Mouse (Mus musculus) forebrain, embryonic 10.5 days (tissue): Measurements from ENCODE around the gene Ccdc158. TPM values are rescaled to one million over a fixed set of nuclear protein-coding genes. Genes with fewer than 3 reads are reported as not detected.
A peak's percentile ranks its signal among the peaks of the same experiment; 100 is the strongest.

Source experiments
- DNase-seq: peaks from one replicate; pipeline ENCODE4 v3.0.0-alpha.2; 2017; ENCODE audit warnings: low spot score; ENCODE audit errors: extremely low spot score
- H3K27ac ChIP-seq: fragments of 300-500 bp; sonication (generic); 2 replicates; pipeline ENCODE4 v1.5.1; 2016; ENCODE audit warnings: mild to moderate bottlenecking
- H3K27me3 ChIP-seq: fragments of 300-500 bp; sonication (generic); 2 replicates; pipeline ENCODE4 v1.6.1; 2016; ENCODE audit warnings: mild to moderate bottlenecking; ENCODE audit not compliant: poor library complexity, severe bottlenecking
- H3K36me3 ChIP-seq: fragments of 300-500 bp; sonication (generic); replicated peaks from 2 replicates; pipeline ENCODE4 v1.6.1; 2016; ENCODE audit warnings: mild to moderate bottlenecking, moderate library complexity
- H3K4me1 ChIP-seq: fragments of 300-500 bp; sonication (generic); 2 replicates; pipeline ENCODE4 v1.6.1; 2016
- H3K4me3 ChIP-seq: fragments of 300-500 bp; sonication (generic); 2 replicates; pipeline ENCODE4 v1.5.1; 2016; ENCODE audit warnings: mild to moderate bottlenecking, moderate library complexity
- H3K9me3 ChIP-seq: fragments of 300-500 bp; sonication (generic); 2 replicates; pipeline ENCODE4 v1.6.1; 2016; ENCODE audit warnings: mild to moderate bottlenecking, moderate library complexity
- WGBS: fragments of 180-500 bp; shearing (Covaris S2); methylation state at CpG from one replicate; pipeline ENCODE4 v1.1.7; 2016; 5-methylcytosine and 5-hydroxymethylcytosine counted together
- polyA plus RNA-seq: library from polyadenylated mRNA; unstranded; fragments of >200 nt; fragmentation: Nextera tagmentation; extraction: Ambion mirVana; gene quantifications from 2 replicates; pipeline ENCODE4 v1.2.1, GENCODE M21; 2016

Gene Ccdc158
- polyA plus RNA-seq = 0.86 and 1.4 TPM in 2 replicates

DNA sequence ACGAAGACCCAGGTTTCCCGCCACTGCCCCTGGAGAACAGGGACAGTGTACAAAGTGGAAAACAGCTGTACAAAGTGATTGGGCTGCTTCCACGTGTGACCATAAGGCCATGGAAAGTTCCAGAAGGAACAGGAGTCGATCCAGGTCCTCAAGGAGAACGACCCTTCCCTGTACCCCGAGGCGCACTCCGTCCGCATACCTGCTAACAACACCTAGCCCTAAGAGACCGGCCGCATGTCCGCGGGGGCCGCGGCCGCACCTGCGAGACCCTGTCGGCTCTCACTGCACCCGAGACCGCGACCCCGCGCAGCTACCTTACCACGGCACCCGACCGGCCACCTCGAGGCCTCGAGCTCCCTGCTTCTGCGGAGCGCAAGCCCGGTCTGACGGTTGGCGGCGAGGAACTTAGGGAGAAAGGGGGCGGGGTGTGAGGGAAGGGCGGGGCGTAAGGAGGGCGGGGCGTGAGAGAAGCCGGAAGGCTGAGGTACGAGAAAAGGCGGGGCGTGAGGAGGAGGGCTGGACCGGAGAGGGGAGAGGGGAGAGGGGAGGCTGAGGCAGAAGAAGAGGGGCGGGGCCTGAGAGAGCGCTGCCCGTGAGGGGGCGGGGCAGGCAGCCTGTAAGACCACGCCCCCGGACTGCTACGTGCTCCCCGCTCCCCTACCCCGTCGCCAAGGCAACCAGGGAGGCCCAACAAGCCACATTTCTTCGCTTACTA, at the start of gene Ccdc158:
TSS of gene Ccdc158 (minus strand) at position 413 of the 715 bp plus-strand sequence.
- H3K4me1 ChIP-seq = peaks cover 30% of the 10 kb centered on the region
- H3K9me3 ChIP-seq = no peaks in the 10 kb centered on the region
- H3K27me3 ChIP-seq = peaks cover 17% of the 10 kb centered on the region
- 15% methylated on average over 51 of the region's 55 CpGs for WGBS
- no peaks in the 10 kb centered on the region for H3K36me3 ChIP-seq
- DNase-seq = peak; percentile 92
- H3K27ac ChIP-seq = peak within 1 kb of the TSS; percentile 78
- H3K4me3 ChIP-seq = peak within 1 kb of the TSS; percentile 57

DNA sequence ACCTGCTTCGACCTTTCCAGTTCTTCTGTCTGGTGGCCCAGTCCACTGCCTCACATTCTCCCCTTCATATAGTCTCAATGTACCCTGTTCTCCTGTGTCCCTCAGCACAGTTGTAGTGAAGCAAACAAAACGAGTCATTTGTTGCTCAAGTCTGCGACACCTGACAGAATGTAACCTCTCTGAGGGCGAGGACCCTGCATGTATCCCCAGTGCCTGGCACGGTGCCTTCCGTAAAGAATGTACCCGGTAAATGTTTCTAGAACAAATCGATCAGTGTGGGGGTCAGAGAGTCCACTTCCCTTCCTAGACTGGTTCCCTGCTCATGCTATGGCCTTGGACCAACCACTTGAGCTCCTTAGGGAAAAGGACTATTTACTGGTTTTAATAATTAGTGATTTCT, 46.5 kb upstream of the Ccdc158 start:
- WGBS = 95% methylated on average over 8 of the region's 8 CpGs
- 0 out of 2 replicates have a peak, but pooled peaks cover under 1% of the 10 kb centered on the region for H3K4me1 ChIP-seq

GRCm38 (mm10) chr5:92718856-92719255, 43.8 kb upstream of the Ccdc158 start:
- no peak for DNase-seq
- Histone ChIP-seq H3K4me1 (peaks cover 17% of the 10 kb centered on the region), H3K4me3 (no peak overlapping the region), H3K36me3 (0 out of 2 replicates have a peak, but pooled peaks cover 5% of the 10 kb centered on the region), H3K9me3 (no peaks in the 10 kb centered on the region), H3K27ac (no peak overlapping the region), H3K27me3 (no peaks in the 10 kb centered on the region)
- WGBS = 81% methylated on average over 3 of the region's 3 CpGs

More for the DNA sequence above, 46.5 kb upstream of the Ccdc158 start:
- Histone ChIP-seq H3K4me3 (no peak overlapping the region), H3K27me3 (no peaks in the 10 kb centered on the region), H3K9me3 (no peaks in the 10 kb centered on the region), H3K27ac (no peak overlapping the region), H3K36me3 (0 out of 2 replicates have a peak, but pooled peaks cover 5% of the 10 kb centered on the region)
- no peak for DNase-seq

DNA sequence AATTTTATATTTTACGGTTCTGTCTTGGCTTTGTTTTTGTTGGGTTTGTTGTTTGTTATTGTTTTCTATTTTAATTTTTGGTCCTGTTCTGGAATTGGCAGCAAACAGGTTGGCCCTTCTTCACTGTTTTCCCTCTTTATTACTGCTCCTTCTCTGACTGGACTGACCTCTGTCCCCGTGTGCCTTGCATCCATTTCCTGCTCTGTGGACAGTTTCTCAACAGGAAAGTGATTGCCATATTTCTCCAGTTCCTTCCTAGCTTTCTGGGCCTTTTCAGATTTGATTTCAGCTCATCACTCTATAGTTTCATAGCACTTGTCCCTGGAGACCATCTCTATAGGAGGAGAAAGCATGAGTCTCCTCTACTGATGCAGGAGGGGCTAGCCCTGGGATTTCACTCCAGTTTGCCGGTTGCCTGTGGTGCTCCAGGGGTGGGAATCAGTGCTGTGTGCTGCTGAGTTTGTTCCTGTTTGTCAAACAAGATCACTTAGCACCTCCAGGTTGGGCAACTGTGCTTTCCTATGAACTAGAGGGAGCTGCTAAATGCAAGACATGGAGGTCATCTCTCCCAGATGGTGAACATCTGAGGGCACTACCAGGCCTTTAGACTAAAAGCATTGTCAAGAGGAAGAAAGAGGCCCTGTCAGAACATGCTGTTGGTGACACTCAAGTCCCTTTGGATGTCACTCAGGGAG, 42.7 kb upstream of the Ccdc158 start:
- 84% methylated on average over 3 of the region's 3 CpGs for WGBS
- peaks cover 22% of the 10 kb centered on the region for H3K4me1 ChIP-seq
- 0 out of 2 replicates have a peak, but pooled peaks cover 5% of the 10 kb centered on the region for H3K36me3 ChIP-seq
- H3K4me3 ChIP-seq = no peak overlapping the region
- no peak for DNase-seq
- H3K27ac ChIP-seq = no peak overlapping the region
- H3K27me3 ChIP-seq = no peaks in the 10 kb centered on the region
- no peaks in the 10 kb centered on the region for H3K9me3 ChIP-seq

GRCm38 (mm10) chr5:92715890-92716289, 40.8 kb upstream of the Ccdc158 start:
- no peaks in the 10 kb centered on the region for H3K9me3 ChIP-seq
- no peak overlapping the region for H3K4me3 ChIP-seq
- peaks cover 34% of the 10 kb centered on the region for H3K4me1 ChIP-seq
- no peak for DNase-seq
- WGBS = 74% methylated on average over 2 of the region's 2 CpGs
- H3K27ac ChIP-seq = peak overlapping the region; percentile 76; the same call in 1 of the 2 replicates
- H3K36me3 ChIP-seq = 0 out of 2 replicates have a peak, but pooled peaks cover 5% of the 10 kb centered on the region
- no peaks in the 10 kb centered on the region for H3K27me3 ChIP-seq

GRCm38 (mm10) chr5:92715319-92715718, 40.2 kb upstream of the Ccdc158 start:
- Histone ChIP-seq H3K27me3 (no peaks in the 10 kb centered on the region), H3K4me3 (no peak overlapping the region), H3K9me3 (no peaks in the 10 kb centered on the region), H3K36me3 (0 out of 2 replicates have a peak, but pooled peaks cover 5% of the 10 kb centered on the region), H3K4me1 (peaks cover 39% of the 10 kb centered on the region), H3K27ac (peak overlapping the region; percentile 76)
- DNase-seq = no peak
- WGBS = 56% methylated on average over 11 of the region's 11 CpGs

DNA sequence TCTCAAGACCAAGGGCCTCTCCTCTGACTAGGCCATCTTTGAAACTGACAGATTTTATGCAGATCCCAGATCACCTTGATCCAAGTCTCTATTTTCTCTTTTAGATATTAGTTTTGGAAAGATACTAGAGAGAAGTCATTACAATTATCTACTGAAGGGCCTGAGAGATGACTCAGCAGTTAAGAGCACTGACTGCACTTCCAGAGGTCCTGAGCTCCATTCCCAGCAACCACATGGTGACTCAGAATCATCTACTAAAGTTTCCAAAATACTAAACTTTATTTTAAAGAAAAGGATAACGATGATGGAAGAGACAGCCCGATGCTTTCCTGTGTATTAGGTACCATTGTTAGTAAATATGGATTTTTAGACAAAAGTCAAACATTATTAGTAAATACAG, 39.8 kb upstream of the Ccdc158 start:
- 94% methylated on average over 2 of the region's 2 CpGs for WGBS
- DNase-seq = no peak
- Histone ChIP-seq H3K9me3 (no peaks in the 10 kb centered on the region), H3K36me3 (0 out of 2 replicates have a peak, but pooled peaks cover 5% of the 10 kb centered on the region), H3K4me3 (no peak overlapping the region), H3K4me1 (peaks cover 44% of the 10 kb centered on the region), H3K27ac (peak overlapping the region; percentile 76), H3K27me3 (no peaks in the 10 kb centered on the region)

GRCm38 (mm10) chr5:92712621-92713395, 37.7 kb upstream of the Ccdc158 start:
- Histone ChIP-seq H3K36me3 (no peaks in the 10 kb centered on the region), H3K27ac (no peak overlapping the region), H3K9me3 (no peaks in the 10 kb centered on the region), H3K4me3 (no peak overlapping the region), H3K27me3 (no peaks in the 10 kb centered on the region), H3K4me1 (peaks cover 63% of the 10 kb centered on the region)
- 77% methylated on average over 5 of the region's 5 CpGs for WGBS
- no peak for DNase-seq

- no peaks in the 10 kb centered on the region for H3K27me3 ChIP-seq
- no peak overlapping the region for H3K4me3 ChIP-seq
- H3K36me3 ChIP-seq = no peaks in the 10 kb centered on the region
- H3K4me1 ChIP-seq = peaks cover 73% of the 10 kb centered on the region
- no peak overlapping the region for H3K27ac ChIP-seq
- WGBS = 79% methylated on average over 5 of the region's 5 CpGs
- no peak for DNase-seq
- no peaks in the 10 kb centered on the region for H3K9me3 ChIP-seq
These were observed 36.7 kb upstream of the Ccdc158 start for GRCm38 (mm10) chr5:92711666-92712290.

- no peak overlapping the region for H3K27ac ChIP-seq
- peaks cover 76% of the 10 kb centered on the region for H3K4me1 ChIP-seq
- no peaks in the 10 kb centered on the region for H3K9me3 ChIP-seq
- DNase-seq = no peak
- H3K4me3 ChIP-seq = no peak overlapping the region
- no peaks in the 10 kb centered on the region for H3K27me3 ChIP-seq
- no peaks in the 10 kb centered on the region for H3K36me3 ChIP-seq
- 87% methylated on average over 8 of the region's 8 CpGs for WGBS
These were observed 35.7 kb upstream of the Ccdc158 start for GRCm38 (mm10) chr5:92710779-92711178.

GRCm38 (mm10) chr5:92707921-92708491, 32.9 kb upstream of the Ccdc158 start:
- Histone ChIP-seq H3K36me3 (peaks cover under 1% of the 10 kb centered on the region; the same call in 1 of the 2 replicates), H3K27me3 (no peaks in the 10 kb centered on the region), H3K4me3 (no peak overlapping the region), H3K4me1 (peaks cover 69% of the 10 kb centered on the region), H3K9me3 (no peaks in the 10 kb centered on the region), H3K27ac (peak overlapping the region; percentile 81)
- 24% methylated on average over 7 of the region's 7 CpGs for WGBS
- no peak for DNase-seq

GRCm38 (mm10) chr5:92703671-92704070, 28.6 kb upstream of the Ccdc158 start:
- H3K4me1 ChIP-seq = peaks cover 62% of the 10 kb centered on the region
- peaks cover 2% of the 10 kb centered on the region; the same call in 1 of the 2 replicates for H3K36me3 ChIP-seq
- 91% methylated on average over 8 of the region's 8 CpGs for WGBS
- no peak for DNase-seq
- H3K27me3 ChIP-seq = no peaks in the 10 kb centered on the region
- no peak overlapping the region for H3K4me3 ChIP-seq
- H3K9me3 ChIP-seq = no peaks in the 10 kb centered on the region
- no peak overlapping the region for H3K27ac ChIP-seq
